Mouse (Mus musculus): ENCODE measurements around the gene Ap3d1. TPM values are rescaled to one million over a fixed set of nuclear protein-coding genes. Genes with fewer than 3 reads are reported as not detected.

Ap3d1 gene
- total RNA-seq, 2 experiments from 2014 or later: 44.6 to 47.8 TPM

- intact Hi-C loops (cut with DNase I): loop anchor here (5.0 kb wide), 1 partner anchor 36 kb away; the partner anchor contains the start of gene Csnk1g2
- no peak for DNase-seq
Observed at GRCm38 (mm10) chr10:80658194-80658840, 83.7 kb downstream of the Ap3d1 start.

Other genes starting within 250 kb of the Ap3d1 start
- gene Onecut3, start 247.4 kb downstream of the Ap3d1 start, total RNA-seq (2021): not detected
- not detected for gene Atp8b3, start 203.1 kb downstream of the Ap3d1 start, total RNA-seq (2021)
- 10 to 100 TPM; 14.2 to 18.1 TPM for gene Rexo1, start 180.7 kb downstream of the Ap3d1 start, total RNA-seq (2021)
- gene Klf16, start 164.9 kb downstream of the Ap3d1 start, total RNA-seq (2021): 1 to 10 TPM; 4.5 to 4.7 TPM
- 10 to 100 TPM; 73.0 to 75.1 TPM for gene Abhd17a, start 151.9 kb downstream of the Ap3d1 start, total RNA-seq (2021)
- gene Scamp4, start 139.4 kb downstream of the Ap3d1 start, total RNA-seq (2021): 10 to 100 TPM; 19.8 to 23.5 TPM
- gene Adat3, start 139.4 kb downstream of the Ap3d1 start, total RNA-seq (2021): 1 to 10 TPM; 1.6 to 1.8 TPM
- gene Gm49322, start 136.2 kb downstream of the Ap3d1 start, total RNA-seq (2021): under 1 TPM; 0.55 to 0.71 TPM
- gene Csnk1g2, start 119.4 kb downstream of the Ap3d1 start, total RNA-seq (2021): 100 to 1,000 TPM; 123 to 131 TPM
- 10 to 100 TPM; 40.6 to 41.9 TPM for gene Btbd2, start 85.2 kb downstream of the Ap3d1 start, total RNA-seq (2021)
- gene Mknk2, start 64.2 kb downstream of the Ap3d1 start, total RNA-seq (2021): 100 to 1,000 TPM; 166 to 169 TPM
- gene Mob3a, start 40.3 kb downstream of the Ap3d1 start, total RNA-seq (2021): 10 to 100 TPM in 1 of 2 experiments, 1 to 10 TPM in 1; 7.0 to 11.4 TPM
- gene Izumo4, start 40.1 kb downstream of the Ap3d1 start, total RNA-seq (2021): 1 to 10 TPM; 4.5 to 4.9 TPM
- gene Dot1l, start 12.9 kb upstream of the Ap3d1 start, total RNA-seq (2021): 10 to 100 TPM; 55.1 to 56.3 TPM
- 10 to 100 TPM; 27.0 to 31.6 TPM for gene Sf3a2, start 55.9 kb upstream of the Ap3d1 start, total RNA-seq (2021)
- 10 to 100 TPM; 35.7 to 36.3 TPM for gene Plekhj1, start 56.4 kb upstream of the Ap3d1 start, total RNA-seq (2021)
- gene Amh, start 63.0 kb upstream of the Ap3d1 start, total RNA-seq (2021): under 1 TPM; 0.56 to 0.65 TPM
- not detected for gene Jsrp1, start 71.2 kb upstream of the Ap3d1 start, total RNA-seq (2021)
- 100 to 1,000 TPM; 893 to 962 TPM for gene Oaz1, start 84.4 kb upstream of the Ap3d1 start, total RNA-seq (2021)
- 1 to 10 TPM; 4.2 to 5.7 TPM for gene Lingo3, start 101.8 kb upstream of the Ap3d1 start, total RNA-seq (2021)
- gene Lsm7, start 112.9 kb upstream of the Ap3d1 start, total RNA-seq (2021): 10 to 100 TPM; 21.3 to 28.3 TPM
- gene Sppl2b, start 113.0 kb upstream of the Ap3d1 start, total RNA-seq (2021): 10 to 100 TPM; 26.6 to 28.5 TPM
- not detected for gene Tmprss9, start 129.6 kb upstream of the Ap3d1 start, total RNA-seq (2021)
- 100 to 1,000 TPM; 145 to 161 TPM for gene Timm13, start 158.7 kb upstream of the Ap3d1 start, total RNA-seq (2021)
- 1 to 10 TPM; 5.1 to 7.0 TPM for gene Lmnb2, start 176.0 kb upstream of the Ap3d1 start, total RNA-seq (2021)
- 10 to 100 TPM; 13.6 to 17.2 TPM for gene Gadd45b, start 187.8 kb upstream of the Ap3d1 start, total RNA-seq (2021)